Mouse (Mus musculus) heart, postnatal 36 days (tissue): ENCODE results near the gene Snx19. TPM values are rescaled to one million over a fixed set of nuclear protein-coding genes. Genes with fewer than 3 reads are reported as not detected.

ENCODE experiments used
- DNase-seq, 2 experiments: peaks; one replicate each; pipeline ENCODE4 v3.0.0; 2021 to 2022
- intact Hi-C: fragments of 180-260 bp; cut with DNase I; formaldehyde crosslinking; loops from one replicate; pipeline ENCODE4 v1.15.1; 2025
- total RNA-seq, 2 experiments: library from RNA; stranded (reverse); gene quantifications; 2 replicates each; pipeline ENCODE4 v1.2.3; 2021

Snx19 gene
- total RNA-seq, 2 experiments from 2014 or later = 23.5 to 24.2 TPM

DNA sequence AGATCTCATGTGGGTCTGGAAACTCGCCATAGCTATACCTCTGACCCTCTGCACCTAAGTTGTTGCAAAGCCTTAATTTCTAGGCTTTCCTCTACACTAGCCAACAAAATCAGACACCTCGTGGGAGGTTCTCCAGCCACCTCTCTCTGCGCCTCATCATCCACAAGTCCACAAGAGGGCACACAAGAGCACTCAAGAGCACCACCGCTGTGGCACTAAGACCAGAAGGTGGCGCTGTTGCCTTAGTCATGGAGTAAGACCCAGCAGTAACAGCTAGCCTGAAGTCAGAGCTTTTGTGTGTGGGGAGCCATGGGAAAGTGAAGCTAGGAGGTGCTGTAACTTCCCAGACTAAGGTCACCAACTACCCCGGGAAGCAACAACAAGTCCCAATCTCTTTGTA, 53.6 kb downstream of the Snx19 start:
- intact Hi-C loops = loop anchor here (1.0 to 5.0 kb wide), 6 partner anchors 32 to 602 kb away; no protein-coding TSS in a partner anchor
- DNase-seq = peak; percentile 95 to 96

DNA sequence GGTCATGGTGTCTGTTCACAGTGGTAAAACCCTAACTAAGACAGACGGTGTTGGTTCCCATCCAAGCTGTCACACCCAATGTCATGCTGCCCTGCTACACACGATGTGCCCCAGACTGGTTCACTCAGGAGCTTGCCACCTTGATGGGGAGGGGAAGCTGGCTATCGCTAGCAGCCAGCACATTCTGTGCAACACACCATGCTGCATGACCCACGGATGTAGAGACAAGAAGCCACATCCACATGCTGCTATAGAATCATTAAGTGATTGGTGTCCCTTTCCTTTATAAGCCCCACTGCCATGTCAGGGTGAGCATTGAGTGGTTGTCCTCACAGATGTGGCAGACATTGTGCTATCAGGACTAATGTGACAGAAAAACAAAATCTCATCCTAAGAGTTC, 55.2 kb downstream of the Snx19 start:
- intact Hi-C loops = loop anchor here (5.0 kb wide), 3 partner anchors 85 to 365 kb away; no protein-coding TSS in a partner anchor

DNA sequence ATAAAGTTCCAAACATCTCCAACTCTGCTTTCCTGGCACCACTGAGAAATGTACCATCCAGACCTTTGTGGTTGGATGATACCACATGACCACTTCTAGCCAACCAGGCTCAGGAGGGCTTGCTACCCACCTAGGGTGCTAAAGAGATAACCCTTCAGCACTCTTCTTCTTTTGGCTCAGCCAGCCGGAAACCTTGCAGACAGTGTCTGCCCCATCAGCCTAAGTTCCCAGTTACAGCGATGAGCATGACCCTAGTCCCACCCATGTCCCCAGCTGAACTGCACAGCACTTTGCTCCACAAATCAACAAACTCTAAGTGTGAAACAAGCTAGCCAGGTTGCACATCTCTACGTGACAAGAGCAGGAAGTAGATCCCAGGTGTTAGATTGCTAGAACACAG, 57.3 kb downstream of the Snx19 start:
- DNase-seq = no peak
- intact Hi-C loops = loop anchor here (5.0 kb wide), 3 partner anchors 83 to 363 kb away; no protein-coding TSS in a partner anchor

More for the DNA sequence above, 55.2 kb downstream of the Snx19 start:
- DNase-seq = no peak

DNA sequence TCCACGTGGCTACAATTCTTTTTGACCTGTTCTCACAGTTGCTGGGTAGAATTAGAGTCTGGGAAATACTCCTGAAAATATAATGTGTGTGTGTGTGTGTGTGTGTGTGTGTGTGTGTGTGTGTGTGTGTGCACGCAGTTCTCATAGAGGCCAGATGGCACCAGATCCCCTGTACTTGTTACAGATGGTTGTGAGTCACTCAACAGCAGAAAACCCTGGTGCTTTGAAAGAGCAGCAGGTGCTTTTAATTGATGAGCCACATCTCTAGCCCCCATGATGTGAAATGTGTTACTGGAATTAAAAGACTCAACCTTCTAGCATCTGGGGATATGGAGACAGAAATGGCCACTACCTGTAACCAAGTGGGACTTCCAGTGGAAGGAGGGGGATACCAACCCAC, 58.3 kb downstream of the Snx19 start:
- intact Hi-C loops = no loop called here
- DNase-seq = no peak

DNA sequence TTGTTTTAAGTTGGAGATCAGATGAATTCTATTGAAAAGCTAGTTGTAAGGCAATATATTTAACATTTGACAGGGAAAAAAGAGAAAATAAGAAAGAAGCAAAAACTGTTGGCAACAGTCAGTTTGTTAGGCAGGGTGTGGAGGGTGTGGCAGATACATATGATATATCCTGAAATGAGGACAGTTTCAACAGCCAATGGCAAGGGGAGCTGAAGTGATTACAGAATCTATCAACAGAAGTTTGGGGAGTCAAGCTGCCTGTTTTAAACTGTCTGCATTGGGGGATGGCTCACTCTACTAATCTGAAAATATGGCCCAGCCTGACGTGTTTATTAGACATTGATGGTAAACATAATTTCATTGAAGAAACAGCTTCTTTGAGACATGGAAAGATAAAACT, 61.5 kb downstream of the Snx19 start:
- intact Hi-C loops = no loop called here
- no peak for DNase-seq

DNA sequence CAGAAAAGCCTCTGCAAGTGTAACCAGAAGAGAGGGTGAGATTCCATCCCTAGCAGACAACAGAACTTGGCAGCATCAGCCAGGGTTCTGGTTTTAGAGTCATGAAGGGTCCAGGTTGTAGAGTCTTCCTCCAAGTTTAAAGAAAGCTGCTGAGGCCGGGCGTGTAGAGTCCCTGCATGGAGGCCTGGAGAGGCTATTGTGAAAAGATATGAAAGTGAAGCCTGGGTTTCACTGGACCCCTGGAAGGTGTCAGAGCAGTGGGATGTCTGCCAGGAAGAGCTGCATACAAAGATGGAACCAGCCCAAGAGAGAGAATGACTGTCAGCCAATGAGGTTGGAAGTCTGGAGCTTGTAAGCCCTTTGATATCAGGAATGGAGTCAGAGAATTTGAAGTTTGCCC, 67.5 kb downstream of the Snx19 start:
- intact Hi-C loops = no loop called here
- no peak for DNase-seq

DNA sequence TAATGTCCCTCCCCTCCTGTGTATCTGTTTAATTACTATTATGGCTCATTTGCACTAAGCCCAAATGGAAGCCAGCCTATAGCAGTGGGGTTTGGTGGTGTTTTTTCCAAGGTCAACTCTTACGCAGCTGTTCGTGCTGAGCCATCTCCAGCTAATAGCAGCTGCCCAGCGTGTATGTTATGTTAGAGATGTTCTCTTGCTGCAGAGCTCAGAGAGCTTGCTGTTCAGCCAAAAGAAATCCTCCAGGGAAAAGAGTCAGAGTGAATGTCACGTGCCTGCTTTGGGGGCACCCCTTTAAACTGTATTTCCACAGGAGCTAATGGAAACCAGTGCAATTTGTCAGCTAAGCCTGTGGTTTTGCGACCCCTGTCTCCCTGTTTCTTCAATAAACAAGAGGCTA, 82.1 kb downstream of the Snx19 start:
- DNase-seq = peak in 1 of 2 experiments; percentile 22
- intact Hi-C loops = no loop called here

DNA sequence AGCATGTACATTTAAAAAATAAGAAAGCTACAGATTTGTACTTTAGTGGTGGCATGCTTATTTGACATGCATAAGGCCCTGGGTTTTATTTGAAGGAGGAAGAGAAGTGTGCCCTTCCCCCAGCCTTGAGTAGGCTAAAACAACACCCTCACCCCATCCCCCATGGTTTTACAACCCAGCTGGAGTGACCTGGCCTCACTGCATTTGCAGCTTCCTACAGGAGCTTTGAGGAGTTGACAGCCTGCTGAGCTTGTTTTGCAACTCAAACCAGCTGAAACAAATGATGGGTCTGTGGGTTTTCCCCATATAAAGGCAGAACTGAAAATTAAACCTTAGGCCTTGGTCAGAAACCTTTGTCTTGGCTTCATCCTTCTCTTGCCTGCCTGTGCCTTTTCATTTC, 89.0 kb downstream of the Snx19 start:
- intact Hi-C loops = no loop called here
- no peak for DNase-seq
